Mouse (Mus musculus): Measurements from ENCODE around the gene Epha4.

GRCm38 (mm10) chr1:77412285-77412684 lies 102.6 kb downstream of the Epha4 start:
- no peak for TF ChIP-seq POLR2A (IDR thresholded peaks at IDR 0.05; ENCODE audit: insufficient read depth, low read length)
- no peak for TF ChIP-seq CTCF (IDR thresholded peaks at IDR 0.05; ENCODE audit: low read depth, low read length)
